Mouse (Mus musculus) brain, embryonic 18.5 days (tissue): ENCODE data around the gene Ostm1.

Source experiments
- DNase-seq: peaks from one replicate; pipeline ENCODE4 v3.0.0-alpha.2; 2012; ENCODE audit warnings: low read depth, low spot score

The Ostm1 gene

DNA sequence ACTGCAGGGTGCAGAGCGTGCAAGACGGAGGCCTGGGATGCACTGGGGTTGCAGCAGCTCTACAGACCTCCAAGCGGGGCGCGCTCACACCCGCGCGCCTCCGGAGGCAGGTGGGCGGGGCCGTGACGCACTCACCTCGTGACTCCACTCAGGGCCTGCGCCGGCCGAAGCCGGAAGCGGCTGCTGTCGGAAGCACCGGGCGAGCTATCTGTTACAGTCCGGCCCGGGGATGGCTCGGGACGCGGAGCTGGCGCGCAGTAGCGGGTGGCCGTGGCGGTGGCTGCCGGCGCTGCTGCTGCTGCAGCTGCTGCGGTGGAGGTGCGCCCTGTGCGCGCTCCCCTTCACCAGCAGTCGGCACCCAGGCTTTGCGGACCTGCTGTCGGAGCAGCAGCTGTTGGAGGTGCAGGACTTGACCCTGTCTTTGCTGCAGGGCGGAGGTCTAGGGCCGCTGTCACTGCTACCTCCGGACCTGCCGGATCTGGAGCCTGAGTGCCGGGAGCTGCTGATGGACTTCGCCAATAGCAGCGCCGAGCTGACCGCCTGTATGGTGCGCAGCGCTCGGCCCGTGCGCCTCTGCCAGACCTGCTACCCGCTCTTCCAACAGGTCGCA is 95.2 kb downstream of the Ostm1 start:
- peak; percentile 71 for DNase-seq

DNA sequence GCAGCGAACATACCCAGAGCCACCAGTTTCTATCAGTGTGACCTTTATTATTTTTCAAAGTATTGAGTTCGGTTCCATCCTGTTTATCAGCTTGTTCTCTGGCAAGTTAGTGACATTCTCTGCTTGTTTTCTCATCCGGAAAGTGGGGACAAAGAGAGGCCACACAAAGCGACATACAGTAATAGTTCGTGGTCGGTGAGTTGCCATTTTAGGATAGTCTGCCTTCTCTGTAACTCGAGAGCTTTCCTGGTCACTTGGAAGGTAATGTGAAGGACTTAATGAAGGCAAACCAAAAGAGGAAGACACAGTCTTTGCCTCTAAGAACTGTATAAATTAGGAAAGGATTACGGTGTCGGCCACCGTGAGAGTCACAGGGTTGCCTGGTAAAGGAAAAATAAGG is 96.0 kb downstream of the Ostm1 start:
- no peak for DNase-seq

DNA sequence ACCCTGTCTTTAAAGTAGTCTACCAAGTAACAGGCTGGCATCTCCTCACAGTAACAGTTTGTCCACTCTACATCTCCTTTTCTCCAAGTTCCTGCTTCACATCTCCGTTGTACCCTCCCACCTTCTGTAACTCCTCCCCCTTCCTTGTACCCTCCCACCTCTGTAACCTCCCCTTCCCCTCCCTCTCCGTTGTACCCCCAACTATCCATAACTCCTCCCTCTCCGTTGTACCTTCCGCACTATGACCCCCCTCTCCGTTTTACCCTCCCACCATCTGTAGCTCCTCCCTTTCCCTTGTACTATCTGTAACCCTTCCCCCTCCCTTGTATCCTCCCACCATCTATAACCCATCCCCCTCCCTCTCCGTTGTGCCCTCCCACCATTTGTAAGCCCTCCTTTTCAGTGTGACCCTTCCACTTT is 97.0 kb downstream of the Ostm1 start:
- no peak for DNase-seq

DNA sequence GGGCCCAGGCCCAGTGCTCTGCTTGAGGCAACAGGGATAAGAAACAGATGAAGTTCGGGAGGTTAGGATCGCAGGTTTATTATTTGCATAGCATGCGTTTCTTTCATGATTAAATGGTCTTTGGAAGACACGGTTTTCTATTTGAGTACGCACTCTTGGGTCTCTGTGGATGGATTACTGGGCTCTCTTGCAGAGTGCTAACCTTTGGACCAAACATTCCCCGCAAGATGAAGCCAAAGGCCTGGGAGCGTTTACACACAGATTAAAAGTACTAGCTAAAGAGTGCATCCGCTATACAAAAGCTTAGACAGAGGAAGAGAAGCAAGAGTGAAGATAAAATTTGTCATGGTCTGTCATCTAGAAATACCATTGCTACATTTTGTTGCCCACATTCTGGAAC is 98.8 kb downstream of the Ostm1 start:
- no peak for DNase-seq

DNA sequence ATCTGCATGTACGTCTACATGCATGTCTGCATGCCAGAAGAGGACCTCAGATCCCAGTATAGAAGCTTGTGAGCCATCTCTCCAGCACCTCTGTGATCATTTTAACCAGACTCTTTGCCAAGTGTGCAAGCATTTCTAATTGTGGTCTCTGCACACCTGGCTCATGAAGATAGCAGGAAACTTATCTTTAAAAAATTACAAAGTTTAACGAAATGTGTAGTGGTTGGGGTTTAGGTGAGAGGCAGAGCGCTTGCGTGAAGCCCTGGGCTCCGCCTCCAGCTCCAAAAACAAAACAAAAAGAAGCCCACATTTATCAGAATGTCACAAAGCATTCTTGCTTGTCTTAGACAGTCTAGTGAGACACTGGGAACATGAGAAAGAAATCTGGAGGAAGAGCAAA is 104.3 kb downstream of the Ostm1 start:
- DNase-seq: no peak

DNA sequence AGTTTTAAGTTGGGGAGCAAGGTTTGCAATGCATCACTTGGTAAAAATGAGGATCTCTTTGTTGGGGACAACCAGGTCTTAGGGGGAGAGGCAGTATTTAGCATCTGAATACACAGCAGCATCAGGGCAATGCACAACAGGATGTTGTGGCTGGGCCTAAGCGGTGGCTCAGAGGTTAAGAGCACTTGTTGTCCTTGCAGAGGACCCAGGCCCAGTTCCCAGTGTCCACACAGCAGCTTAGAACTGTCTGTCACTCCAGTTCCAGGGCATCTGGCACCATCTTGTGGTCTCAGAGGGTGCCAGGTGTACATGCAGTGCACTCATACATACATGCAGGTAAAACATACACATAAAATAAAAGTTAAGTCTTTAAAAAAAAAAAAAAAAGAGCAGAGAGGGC is 106.1 kb downstream of the Ostm1 start:
- no peak for DNase-seq

DNA sequence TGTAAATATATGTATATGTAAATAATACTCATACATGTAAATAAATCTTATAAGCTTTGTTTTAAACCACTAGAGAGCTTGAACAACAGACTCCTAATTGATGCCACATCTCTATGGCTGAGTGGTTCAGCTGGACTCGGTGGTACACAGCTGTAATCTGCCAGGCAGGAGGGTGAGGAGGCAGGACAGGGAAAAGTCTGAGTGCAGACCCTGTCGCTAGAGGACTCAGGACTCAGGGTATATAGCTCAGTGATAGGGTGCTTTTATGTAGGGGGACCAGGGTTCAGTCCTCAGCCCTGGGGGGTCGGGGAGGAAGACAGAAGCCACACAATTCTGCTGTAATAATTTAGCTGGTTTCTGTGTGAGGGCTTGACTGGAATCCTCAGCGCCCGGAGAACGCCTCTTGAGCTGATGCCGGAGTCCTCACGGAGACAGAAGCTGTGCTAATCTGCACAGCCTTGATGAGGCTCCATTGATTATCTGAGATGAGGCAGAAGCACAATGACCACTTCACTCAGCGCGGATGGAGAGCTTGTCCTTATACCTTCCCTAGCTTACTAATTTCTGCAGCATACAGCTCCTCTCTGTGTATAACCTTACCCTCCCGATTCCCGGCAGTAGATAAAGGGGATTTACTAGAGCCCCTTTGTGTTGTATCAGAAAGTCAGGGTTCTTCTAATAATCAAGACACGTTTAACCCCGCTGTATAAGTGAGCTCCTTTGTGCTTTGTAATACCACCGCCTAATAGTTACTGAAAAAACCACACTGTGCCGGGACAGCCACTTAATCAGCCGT is 106.8 kb downstream of the Ostm1 start:
- DNase-seq: no peak

DNA sequence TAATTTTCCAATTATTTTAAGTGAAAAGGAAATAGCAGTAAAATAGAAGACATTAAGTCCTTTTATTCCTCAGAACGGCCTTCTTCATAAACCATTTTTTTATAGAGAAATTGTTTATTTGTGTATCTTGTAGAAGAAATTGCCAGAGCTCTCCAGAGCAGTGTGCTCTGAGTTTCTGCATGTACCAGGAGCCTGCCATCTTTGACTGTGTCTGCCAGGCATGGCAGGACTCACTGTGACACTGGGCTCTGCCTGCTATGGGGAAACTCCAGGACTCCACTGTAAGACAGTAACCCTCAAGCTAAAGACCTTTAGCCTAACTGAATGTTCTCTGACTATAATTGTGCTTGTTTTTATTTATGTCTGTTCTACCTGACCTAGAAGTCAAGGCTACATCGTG is 107.4 kb downstream of the Ostm1 start:
- no peak for DNase-seq

DNA sequence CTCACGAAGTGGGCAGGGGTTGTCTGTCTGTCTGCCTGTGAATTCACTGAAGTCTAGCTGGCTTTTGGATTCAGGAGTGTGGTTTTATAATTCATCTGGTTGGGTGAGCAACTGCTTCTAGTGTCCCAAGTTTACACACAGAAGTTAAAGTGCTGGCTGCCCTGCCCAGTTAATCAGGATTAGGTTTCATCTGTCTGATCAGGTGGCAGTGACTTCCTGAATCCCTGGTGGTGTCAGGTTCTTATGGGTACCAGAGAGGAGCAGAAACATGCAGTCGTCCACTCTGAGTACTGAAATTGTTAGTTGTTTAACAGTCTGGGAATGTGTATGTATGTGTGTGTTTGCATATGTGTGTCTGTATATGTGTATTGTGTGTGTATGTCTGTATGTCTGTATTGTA is 108.5 kb downstream of the Ostm1 start:
- no peak for DNase-seq

DNA sequence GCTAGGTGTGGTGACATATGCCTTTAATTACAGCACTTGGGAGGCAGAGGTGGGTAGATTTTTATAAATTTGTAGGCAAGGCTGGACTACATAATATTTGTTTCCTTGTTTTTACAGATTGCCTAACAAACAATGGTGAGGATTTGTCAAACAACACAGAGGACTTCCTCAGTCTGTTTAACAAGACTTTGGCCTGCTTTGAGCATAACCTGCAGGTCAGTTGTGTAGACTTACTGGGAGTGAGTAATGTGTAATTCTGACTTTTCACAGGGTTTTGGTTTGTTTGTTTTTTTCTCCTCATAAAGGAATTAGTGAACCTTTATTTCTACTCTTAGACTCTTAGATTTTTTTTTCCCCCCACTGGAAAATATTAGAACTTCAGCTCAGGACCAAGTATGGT is 109.2 kb downstream of the Ostm1 start:
- no peak for DNase-seq

DNA sequence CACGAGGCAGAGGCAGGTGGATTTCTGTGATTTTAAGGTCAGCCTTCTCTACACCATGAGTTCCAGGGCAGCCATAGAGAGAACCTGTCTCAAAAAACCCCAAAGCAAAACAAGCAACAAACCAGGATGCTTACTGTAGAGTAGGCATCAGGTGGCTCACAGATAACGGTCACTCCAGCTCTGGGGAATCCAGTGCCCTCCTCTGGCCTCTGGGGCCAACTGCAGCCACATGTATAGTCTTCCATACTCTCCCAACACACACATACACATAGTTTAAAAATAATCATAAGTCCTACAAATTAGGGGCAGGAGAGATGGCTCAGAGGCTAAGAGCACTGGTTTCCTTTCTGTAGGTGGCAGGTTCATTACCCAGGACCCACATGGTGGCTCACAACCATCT is 109.9 kb downstream of the Ostm1 start:
- no peak for DNase-seq

DNA sequence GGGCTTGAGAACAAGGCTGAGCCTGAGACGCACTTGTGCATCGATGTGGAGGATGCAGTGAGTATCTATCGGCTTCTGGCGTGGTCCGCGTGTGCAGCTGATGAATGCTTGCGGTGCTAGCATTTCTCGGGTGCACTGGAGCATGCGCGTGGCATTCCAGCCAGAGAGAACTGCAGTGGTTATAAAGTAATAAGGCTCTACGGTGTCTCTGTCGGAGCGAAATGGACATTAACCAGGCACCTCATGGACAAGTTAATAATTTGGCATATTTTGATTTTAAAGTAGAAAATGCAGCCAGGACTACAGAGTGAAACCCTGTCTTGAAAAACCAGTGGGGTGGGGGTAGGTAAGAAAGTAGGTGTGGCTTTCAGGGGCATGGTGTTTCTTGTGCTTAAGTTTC is 112.7 kb downstream of the Ostm1 start:
- DNase-seq: no peak

DNA sequence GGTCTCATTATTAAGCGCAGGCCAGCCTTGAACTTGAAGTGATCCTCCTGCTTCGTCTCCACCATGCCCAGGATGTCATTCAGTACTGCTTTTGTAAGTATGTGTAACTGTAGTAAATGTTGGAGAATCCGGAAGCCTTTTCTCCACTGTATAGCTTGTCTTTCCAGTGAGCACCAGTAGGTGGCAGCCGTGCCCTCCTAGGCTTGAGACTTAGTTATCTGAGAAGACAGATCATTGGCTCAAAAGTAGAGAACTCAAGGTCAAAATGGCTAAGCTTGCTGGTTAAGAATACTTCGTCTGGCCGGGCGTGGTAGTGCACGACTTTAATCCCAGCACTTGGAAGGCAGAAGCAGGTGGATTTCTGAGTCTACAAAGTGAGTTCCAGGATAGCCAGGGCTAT is 113.4 kb downstream of the Ostm1 start:
- peak; percentile 18 for DNase-seq

DNA sequence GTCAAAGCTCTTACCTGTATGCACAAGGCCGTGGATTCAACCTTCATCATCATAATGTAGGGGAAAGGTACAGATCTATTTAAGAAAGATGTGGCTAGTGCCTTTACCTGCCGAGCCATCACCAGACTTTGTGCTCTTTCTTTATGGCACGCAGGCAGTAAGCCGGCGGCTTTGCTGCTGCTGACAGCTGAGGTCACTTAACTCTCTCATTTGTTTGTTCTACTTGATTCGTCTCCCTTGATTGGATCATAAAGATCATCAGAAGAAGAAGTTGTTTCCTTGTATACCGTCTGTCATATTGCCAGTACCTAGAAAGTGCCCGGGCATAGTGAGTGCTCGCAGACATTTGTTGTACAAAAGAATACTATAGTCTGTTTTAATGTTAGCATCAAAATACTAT is 114.8 kb downstream of the Ostm1 start:
- DNase-seq: no peak

DNA sequence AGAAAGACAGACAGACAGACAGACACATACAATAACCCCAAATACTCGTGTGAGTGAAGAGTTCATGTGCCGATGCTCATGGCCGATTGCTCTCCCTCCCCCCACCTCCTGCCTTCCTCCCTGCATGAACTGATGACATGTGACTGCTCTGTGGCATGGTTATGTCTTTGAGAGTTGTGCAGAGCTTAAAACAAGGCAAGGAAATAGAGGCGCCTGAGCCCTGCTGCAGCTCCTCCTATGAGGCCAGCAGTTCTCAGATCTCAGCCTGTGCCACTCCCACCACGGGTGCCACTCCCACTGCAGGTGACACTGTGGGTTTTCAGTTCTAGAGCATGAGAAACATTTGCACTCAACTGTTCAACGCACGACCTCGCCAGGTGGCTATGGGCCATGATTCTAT is 115.4 kb downstream of the Ostm1 start:
- DNase-seq: no peak

DNA sequence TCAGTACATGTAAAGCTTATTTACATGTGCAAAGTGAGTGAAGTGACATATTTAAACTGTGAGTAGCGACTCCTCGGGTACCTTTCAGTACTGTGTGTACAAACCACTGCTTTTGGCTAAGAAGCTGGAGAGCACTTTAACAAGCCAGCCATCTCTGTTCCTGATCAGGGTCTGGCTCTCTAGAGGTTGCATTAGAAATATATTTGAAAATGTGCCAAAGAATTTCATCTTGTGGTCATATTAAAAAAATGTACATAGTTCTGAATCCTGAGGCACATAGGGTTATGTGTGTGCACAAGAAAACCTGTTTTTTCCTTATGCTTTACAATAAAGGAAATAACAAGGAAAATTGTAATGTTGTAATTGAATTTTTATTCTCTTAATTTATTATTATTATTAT is 118.5 kb downstream of the Ostm1 start:
- no peak for DNase-seq

DNA sequence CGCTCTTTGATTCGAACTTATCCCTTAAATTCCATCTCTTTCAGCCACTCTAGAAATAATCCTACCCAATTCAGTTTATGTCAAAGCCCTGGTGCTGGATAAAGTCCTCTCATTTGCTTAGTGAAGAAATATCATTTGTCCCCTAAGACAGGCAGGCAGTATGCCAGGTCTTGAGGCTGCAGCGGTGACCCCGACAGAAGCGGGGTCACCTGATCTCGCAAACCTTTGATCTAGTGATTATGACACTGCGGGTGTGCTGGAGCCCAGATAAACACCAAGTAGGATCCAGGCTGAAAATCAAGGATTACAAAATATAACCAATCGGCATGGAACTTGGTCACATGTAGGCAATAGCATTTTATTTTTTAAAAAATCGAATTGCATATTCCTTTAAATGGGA is 131.1 kb downstream of the Ostm1 start:
- no peak for DNase-seq

DNA sequence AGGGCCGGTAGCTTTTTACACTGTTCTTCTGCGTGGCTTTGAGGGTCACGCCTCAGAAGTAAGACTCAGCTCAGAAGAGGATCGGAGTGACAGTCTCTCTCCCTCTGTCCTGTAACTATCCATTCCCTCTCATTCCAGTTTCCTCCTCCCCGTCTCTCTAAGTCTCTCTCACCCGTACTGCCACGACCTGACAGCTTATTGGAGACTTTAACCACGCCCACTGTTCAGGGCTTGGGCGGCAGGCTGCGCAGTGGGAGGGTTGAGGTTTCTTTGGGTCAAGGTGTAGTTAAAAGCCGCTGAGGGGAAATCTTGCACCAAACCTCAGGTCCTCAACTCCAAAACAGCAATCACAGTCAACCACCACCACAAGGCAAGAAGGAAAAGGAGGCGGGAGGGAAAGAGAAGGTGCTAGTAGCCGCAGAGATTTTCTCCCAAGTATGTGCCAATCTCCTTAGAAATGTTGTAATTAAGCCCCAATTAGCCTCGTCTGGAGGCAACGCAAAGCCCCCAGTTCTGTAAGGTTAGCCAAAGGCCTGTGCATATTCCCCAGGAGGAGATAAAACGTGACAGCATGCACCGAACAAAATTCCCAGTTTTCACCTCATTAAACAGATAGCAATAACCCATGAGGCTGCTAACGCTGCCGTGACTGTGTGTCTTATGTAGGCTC is 131.9 kb downstream of the Ostm1 start:
- no peak for DNase-seq

DNA sequence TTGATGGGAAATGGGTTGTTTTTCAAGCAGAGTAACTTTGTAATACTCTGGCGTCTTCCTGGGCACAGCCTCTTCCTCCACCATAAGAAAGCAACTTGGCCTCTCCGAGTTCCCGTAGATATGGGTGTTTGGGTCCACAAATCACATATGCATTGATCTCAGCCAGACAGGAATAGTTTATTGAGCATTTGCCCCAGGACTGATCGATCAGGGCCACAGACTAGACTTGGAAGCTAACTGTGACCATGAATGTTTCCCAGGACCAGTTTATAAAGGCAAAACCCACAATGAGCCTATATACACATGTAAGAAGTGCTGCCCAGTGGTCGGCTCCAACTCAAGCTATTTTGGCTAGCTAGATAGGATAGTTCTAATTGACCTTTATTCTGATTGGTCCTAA is 138.5 kb downstream of the Ostm1 start:
- no peak for DNase-seq

DNA sequence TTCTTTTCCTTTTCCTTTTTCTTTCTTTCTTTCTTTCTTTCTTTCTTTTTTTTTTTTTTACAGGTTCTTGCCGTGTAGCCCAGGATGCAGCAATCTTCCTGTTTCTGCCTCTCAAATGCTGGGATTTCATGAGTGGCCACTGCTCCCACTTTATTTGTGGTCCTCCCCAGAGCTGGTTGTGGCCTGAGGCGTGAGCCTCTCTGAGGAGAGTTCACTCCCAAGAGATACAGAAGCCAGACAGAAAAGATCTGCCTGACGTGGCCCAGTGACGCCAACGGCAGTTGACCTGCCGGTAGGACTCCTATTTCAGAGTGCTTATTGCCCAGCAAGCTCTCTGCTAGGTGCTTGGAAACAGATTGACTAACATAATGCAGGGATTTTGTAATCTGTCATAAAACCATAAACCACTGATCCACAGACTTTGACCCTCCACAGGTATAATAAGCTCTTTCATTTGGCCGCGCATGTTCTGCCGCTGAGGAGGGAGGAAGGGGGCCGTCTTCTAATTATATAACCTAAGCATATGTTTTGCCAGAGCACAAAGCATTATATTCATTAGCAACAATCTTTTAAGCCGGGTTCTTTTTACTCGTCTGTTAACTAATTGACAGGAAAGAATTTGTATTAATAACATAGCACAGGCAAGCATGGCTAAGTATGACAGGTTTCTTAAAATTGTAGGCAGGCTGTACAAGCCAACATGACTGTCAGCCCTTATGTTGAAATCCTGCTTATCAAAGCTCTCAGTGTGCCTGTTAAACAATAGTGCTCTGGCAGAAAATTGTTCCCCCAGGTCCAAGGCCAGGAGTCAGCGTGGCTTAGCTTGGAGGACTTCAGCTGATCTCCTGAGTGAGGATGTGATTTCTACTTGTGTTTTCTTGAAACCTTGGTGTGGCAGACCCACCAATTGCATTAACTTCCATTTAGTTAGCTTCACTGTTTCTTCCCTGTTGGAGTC is 139.9 kb downstream of the Ostm1 start:
- DNase-seq: no peak

DNA sequence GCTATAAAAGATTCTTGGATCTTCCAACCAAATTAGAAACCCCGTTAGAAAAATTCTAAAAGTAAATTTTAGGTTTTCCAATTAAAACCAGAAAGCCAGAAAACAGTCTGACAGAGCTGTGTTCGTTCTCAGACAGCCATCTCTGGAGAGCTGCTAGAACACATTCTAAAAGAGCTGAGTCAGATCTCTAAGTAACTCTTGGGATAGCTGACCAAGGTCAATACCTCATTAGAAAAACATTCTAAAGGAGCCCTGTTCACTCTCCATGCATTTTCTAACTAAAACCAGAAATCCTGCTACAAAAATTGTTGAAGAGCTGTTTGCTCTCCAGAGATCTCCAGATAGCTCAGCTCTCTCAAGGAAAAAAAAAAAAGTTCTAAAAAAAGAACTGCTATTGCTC is 146.0 kb downstream of the Ostm1 start:
- no peak for DNase-seq

DNA sequence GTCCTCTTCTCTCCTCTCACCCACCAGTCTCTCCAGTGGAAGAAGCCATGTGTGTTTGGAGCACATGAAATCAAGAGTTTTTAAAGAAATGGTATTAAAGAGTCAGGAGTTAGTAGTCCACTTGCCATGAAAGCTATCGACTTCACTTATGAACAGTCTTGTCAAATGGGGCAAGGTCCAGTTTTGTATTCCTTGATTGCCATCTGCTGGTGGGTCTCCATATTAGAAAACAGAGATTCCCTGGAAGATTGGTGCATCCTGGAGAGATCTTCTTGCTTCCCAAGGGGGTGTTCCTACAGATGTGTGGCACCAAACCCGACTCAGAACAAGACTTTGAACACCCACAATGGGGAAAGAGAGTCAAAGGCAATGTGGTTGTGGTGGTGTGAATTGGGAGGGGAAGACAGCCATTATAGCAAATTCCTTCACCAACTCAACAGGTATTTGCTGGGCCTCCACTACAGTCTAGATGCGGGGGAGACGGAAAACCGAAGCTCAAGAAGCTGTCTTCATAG is 151.0 kb downstream of the Ostm1 start:
- DNase-seq: peak; percentile 12
